Mouse (Mus musculus): ENCODE results near the gene Ap1s1. TPM values are rescaled to one million over a fixed set of nuclear protein-coding genes. Genes with fewer than 3 reads are reported as not detected.

The Ap1s1 gene
- polyA plus RNA-seq, 1 experiment: 168 TPM

DNA sequence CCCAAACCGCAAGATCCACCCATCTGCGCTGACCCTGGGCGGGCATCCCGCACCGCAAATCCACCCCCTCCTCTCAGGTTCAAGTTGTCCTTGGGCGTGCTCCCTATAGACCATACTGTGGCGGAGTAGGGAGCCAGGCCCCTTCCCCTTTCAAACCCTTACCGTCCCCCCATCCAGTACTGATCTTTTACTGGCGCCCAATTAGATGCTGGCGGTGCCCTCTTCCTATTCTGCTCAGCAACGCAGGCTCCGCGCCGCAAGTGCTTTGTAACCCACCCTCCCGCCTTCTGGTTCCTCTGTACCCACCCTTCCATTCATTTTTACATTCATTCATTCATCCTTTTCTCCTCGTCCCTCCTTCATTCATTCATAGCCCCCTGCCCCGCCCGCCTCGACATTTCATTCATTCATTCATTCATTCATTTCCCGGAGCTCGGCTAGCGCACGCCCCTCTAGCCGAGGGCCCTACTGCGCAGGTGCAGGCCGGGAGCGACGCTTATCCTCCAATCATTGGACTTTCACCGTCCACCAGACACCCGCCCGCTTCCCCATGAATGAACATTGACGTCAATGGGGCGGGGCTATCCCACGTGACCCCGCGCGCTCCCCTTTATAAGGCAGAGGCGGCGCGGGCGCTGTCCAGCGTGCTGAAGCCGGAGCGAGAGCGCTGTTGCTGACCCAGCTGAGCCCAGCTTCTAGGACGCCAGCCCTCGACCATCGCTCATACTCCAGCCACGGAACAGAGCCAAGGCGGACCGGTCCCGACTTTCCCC is 16.1 kb downstream of the Ap1s1 start:
- H3K4me3 ChIP-seq (replicated peaks; ENCODE audit: insufficient read depth, low read depth, low read length): peak overlapping the region; percentile 54
- DNase-seq: peak; percentile 94 to 96
- no peaks in the 10 kb centered on the region for H3K4me1 ChIP-seq (ENCODE audit: control insufficient read depth, insufficient read depth, low read length)
- no peaks in the 10 kb centered on the region for H3K27me3 ChIP-seq (ENCODE audit: control insufficient read depth, insufficient read depth, low read length)
- under 1% methylated on average over 52 of the region's 52 CpGs for WGBS
- no peak overlapping the region for H3K27ac ChIP-seq (ENCODE audit: insufficient read depth, low read length)
- TF ChIP-seq CTCF (IDR thresholded peaks at IDR 0.05; ENCODE audit: borderline replicate concordance, insufficient read depth, low read depth, low read length): no peak
- TF ChIP-seq POLR2A (IDR thresholded peaks at IDR 0.05; ENCODE audit: borderline replicate concordance, insufficient read depth, low read length): peak; percentile 94

- H3K27ac ChIP-seq (ENCODE audit: insufficient read depth, low read length): no peak overlapping the region
These were observed 16.7 kb downstream of the Ap1s1 start for GRCm38 (mm10) chr5:137029273-137029585.

GRCm38 (mm10) chr5:137028561-137029272 is 17.2 kb downstream of the Ap1s1 start:
- H3K27ac ChIP-seq (ENCODE audit: insufficient read depth, low read length): no peak overlapping the region

More at GRCm38 (mm10) chr5:137029273-137029585, 16.7 kb downstream of the Ap1s1 start:
- H3K27me3 ChIP-seq (ENCODE audit: control insufficient read depth, insufficient read depth, low read length): no peaks in the 10 kb centered on the region
- peak in 1 of 2 experiments; percentile 30 for DNase-seq
- H3K4me1 ChIP-seq (ENCODE audit: control insufficient read depth, insufficient read depth, low read length): no peaks in the 10 kb centered on the region
- H3K4me3 ChIP-seq (replicated peaks; ENCODE audit: insufficient read depth, low read depth, low read length): no peak overlapping the region
- no peak for TF ChIP-seq POLR2A (IDR thresholded peaks at IDR 0.05; ENCODE audit: borderline replicate concordance, insufficient read depth, low read length)
- TF ChIP-seq CTCF (IDR thresholded peaks at IDR 0.05; ENCODE audit: borderline replicate concordance, insufficient read depth, low read depth, low read length): no peak
- under 1% methylated on average over 8 of the region's 8 CpGs for WGBS

GRCm38 (mm10) chr5:137026092-137026491 is 19.8 kb downstream of the Ap1s1 start, which contains the start of gene Vgf:
Gene Vgf (plus strand): TSS chr5:137026392.
- Histone ChIP-seq H3K4me3 (replicated peaks; ENCODE audit: insufficient read depth, low read depth, low read length) (peak within 1 kb of the TSS; percentile 2), H3K27me3 (ENCODE audit: control insufficient read depth, insufficient read depth, low read length) (no peaks in the 10 kb centered on the region), H3K4me1 (ENCODE audit: control insufficient read depth, insufficient read depth, low read length) (no peaks in the 10 kb centered on the region), H3K27ac (ENCODE audit: insufficient read depth, low read length) (no peak within 1 kb of the TSS)
- WGBS: 34% methylated on average over 4 of the region's 4 CpGs
- no peak for DNase-seq
- TF ChIP-seq POLR2A (IDR thresholded peaks at IDR 0.05; ENCODE audit: borderline replicate concordance, insufficient read depth, low read length): no peak
- no peak for TF ChIP-seq CTCF (IDR thresholded peaks at IDR 0.05; ENCODE audit: borderline replicate concordance, insufficient read depth, low read depth, low read length)

More at GRCm38 (mm10) chr5:137028561-137029272, 17.2 kb downstream of the Ap1s1 start:
- 5% methylated on average over 29 of the region's 29 CpGs for WGBS
- H3K4me1 ChIP-seq (ENCODE audit: control insufficient read depth, insufficient read depth, low read length): no peaks in the 10 kb centered on the region
- TF ChIP-seq POLR2A (IDR thresholded peaks at IDR 0.05; ENCODE audit: borderline replicate concordance, insufficient read depth, low read length) (no peak), CTCF (IDR thresholded peaks at IDR 0.05; ENCODE audit: borderline replicate concordance, insufficient read depth, low read depth, low read length) (no peak)
- DNase-seq: no peak
- no peak overlapping the region for H3K4me3 ChIP-seq (replicated peaks; ENCODE audit: insufficient read depth, low read depth, low read length)
- H3K27me3 ChIP-seq (ENCODE audit: control insufficient read depth, insufficient read depth, low read length): no peaks in the 10 kb centered on the region

DNA sequence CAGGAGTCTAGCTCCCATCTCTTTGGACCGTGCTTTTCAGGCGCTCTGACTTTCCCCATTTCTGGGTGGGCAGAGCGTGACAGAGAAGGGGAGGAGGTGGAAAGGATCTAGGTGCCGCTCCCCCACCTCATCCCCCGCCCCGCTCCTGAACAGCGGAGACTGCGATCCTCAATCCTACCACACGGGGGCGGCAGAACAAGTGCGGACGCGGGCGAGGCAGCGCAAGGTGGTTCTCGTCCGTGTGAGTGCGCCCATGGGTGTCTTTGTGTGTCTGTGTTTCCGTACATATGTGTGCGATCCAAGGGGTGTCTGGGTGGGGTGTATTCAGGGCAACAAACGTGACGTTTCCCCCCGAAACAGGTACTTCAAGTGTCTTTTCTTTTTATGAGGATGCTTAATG is 20.8 kb downstream of the Ap1s1 start:
- under 1% methylated on average over 23 of the region's 23 CpGs for WGBS
- no peaks in the 10 kb centered on the region for H3K27me3 ChIP-seq (ENCODE audit: control insufficient read depth, insufficient read depth, low read length)
- TF ChIP-seq POLR2A (IDR thresholded peaks at IDR 0.05; ENCODE audit: borderline replicate concordance, insufficient read depth, low read length): no peak
- TF ChIP-seq CTCF (IDR thresholded peaks at IDR 0.05; ENCODE audit: borderline replicate concordance, insufficient read depth, low read depth, low read length): peak; percentile 95
- DNase-seq: peak; percentile 65 to 86
- no peaks in the 10 kb centered on the region for H3K4me1 ChIP-seq (ENCODE audit: control insufficient read depth, insufficient read depth, low read length)
- H3K4me3 ChIP-seq (replicated peaks; ENCODE audit: insufficient read depth, low read depth, low read length): peak overlapping the region; percentile 2
- no peak overlapping the region for H3K27ac ChIP-seq (ENCODE audit: insufficient read depth, low read length)

GRCm38 (mm10) chr5:137024318-137024717 is 21.6 kb downstream of the Ap1s1 start:
- 56% methylated on average over 3 of the region's 3 CpGs for whole genome bisulfite sequencing
- H3K4me3 ChIP-seq (replicated peaks; ENCODE audit: insufficient read depth, low read depth, low read length): no peak overlapping the region
- no peak for DNase-seq
- H3K27ac ChIP-seq (ENCODE audit: insufficient read depth, low read length): no peak overlapping the region
- no peak for TF ChIP-seq POLR2A (IDR thresholded peaks at IDR 0.05; ENCODE audit: borderline replicate concordance, insufficient read depth, low read length)
- no peak for TF ChIP-seq CTCF (IDR thresholded peaks at IDR 0.05; ENCODE audit: borderline replicate concordance, insufficient read depth, low read depth, low read length)
- no peaks in the 10 kb centered on the region for H3K4me1 ChIP-seq (ENCODE audit: control insufficient read depth, insufficient read depth, low read length)
- no peaks in the 10 kb centered on the region for H3K27me3 ChIP-seq (ENCODE audit: control insufficient read depth, insufficient read depth, low read length)

DNA sequence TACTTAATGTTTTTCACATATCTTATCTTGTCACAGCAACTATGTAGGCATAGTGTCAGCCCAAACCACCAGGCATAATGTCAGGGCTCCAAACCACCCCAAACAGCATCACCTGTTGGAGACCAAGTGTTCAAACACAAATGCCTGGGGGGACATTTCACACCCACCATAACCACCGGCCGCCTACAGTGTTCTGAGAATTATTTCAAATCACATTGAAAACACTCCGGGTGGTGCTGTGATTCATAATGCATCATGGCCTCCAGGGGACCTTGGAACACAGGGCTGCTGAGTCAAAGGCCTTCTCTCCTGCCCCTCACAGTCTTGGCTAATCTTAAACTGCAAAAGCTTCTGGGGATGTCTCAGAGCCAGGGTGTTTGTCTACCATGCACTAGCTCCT is 30.0 kb downstream of the Ap1s1 start:
- DNase-seq: no peak
- H3K4me1 ChIP-seq (ENCODE audit: control insufficient read depth, insufficient read depth, low read length): no peaks in the 10 kb centered on the region
- 89% methylated on average over 3 of the region's 3 CpGs for WGBS
- H3K27ac ChIP-seq (ENCODE audit: insufficient read depth, low read length): no peak overlapping the region
- H3K4me3 ChIP-seq (replicated peaks; ENCODE audit: insufficient read depth, low read depth, low read length): no peak overlapping the region
- H3K27me3 ChIP-seq (ENCODE audit: control insufficient read depth, insufficient read depth, low read length): no peaks in the 10 kb centered on the region
- TF ChIP-seq POLR2A (IDR thresholded peaks at IDR 0.05; ENCODE audit: borderline replicate concordance, insufficient read depth, low read length) (no peak), CTCF (IDR thresholded peaks at IDR 0.05; ENCODE audit: borderline replicate concordance, insufficient read depth, low read depth, low read length) (no peak)
